Mouse (Mus musculus) mature B cell (primary cell): ENCODE measurements around the gene Palld.

Source experiments
- in situ Hi-C: fragments of 300-500 bp; cut with MboI; formaldehyde crosslinking; loops from 2 replicates; pipeline ENCODE4 v1.14.3; 2019

The Palld gene

DNA sequence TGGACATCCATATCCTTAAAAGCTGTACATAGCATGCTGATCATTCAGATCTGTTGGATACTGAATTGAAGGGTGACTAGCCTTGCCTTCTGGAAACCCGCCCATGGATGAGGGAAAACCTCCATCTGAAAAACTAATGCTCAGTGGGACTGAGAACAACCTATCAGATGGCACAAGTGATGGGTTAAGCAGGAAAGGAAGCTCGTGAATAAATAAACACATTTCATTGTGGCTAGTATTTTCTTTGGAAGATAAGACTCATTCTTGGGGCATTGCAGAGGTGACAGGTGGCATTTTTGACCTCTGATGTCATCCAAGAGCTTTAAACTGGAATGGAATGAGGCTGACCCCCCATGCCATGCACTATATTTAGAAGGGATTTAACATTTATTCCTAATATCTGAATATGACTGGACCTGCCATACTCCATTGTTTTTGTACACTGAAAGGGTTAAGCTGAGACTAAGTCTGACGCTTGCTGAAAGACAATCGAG is 128.8 kb downstream of the Palld start:
- in situ Hi-C loops, result no loop called here

DNA sequence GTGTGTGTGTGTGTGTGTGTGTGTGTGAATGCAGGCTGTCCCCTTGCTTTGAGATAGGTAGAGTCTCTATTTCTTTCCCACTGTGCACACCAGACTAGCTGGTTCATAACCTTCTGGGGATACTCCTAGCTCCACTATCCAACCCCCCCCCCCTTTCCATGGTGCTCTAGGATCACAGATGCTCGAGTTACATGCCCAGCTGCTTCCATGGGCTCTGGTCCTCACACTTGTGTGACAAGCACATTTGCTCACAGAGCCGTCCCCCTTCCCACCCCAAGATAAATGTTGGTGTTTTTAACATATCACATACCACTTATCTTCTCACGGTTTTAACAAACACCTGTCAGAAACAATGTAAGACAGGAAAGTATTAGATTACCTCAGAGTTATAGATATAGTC is 131.2 kb downstream of the Palld start:
- in situ Hi-C loops, result no loop called here

DNA sequence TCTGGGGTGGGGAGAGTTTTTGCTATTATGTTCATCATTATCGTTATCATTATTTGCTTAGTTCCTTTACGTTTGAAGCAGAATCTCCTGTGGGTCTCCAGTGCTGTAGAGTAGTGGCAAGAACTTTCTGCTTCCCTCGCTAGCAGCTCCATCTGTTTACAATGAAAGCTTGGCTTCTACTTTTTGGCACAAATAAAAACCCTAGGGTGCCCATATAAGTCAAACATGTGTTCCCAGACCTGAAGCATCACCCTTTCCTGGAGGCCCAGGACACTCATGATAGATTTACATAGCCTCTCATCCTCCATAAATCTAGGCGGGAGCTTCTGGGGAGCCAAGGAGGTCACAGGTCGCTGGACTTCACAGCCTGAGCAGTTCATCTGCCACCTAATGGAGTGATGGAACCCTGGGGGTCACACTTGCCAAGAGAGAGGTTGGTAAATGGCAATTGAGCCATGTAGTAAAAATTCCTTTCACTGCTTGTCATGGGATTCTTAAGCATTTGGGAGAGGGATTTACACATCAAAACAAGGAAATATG is 133.1 kb downstream of the Palld start:
- in situ Hi-C loops, result no loop called here

DNA sequence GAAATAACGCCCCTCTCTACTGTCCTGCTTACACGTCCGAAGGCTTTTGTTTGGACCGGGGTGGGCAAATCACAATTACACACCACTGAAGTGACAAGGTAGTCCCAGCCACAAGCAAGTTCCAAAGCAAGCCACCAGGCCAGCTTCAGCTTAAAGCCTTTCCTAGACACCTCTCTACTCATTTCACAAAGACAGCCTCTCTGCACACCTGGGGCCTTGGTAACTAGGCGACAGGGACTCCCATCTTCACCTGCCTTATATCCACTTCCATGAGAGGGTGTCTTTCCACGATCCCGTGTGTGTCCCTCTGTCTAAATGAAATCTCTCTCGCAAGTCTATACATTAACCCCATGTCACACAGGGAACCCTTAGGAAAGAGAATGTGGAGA is 142.3 kb downstream of the Palld start:
- in situ Hi-C loops, result no loop called here

DNA sequence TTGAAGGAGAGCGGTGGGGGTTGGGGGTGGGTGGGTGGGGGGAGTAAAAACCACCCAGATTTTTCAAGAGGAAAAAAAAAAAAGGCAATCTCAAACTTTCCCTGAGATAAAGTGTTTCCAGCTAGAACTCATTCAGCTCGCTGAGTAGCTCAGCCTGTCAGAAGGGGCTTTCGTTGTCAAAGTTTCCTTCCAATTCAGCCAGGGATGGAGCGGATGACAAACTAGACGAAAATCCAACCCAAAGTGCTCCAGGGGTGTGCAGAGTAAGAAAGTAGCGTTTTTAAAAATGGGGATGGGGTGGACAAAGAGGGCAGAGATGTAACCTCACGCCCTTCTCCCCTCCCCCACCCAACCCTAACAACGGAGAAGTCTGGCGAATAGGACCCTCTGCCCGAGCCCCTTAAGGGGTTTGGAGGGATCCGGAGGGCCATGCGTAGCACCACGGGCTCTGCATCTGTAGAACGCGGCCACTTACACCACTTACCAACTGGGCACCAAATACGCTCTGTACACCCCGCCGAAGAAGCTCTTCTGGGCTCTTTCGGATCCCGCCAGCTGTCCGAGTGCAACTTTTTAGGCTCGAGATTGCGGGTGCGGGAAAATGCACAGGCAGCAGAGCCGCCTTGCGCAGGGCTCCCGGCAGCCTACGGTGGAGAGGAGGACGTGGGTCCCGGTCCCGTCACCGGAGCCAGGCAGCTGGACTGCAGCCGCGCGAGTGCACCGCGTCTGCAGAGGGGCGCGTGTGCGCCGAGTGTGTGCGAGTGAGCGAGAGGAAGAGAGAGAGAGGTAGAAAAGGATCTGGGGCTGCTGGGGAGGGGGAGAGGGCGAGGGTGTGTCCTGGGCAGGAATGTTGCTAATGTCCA is 142.9 kb downstream of the Palld start:
- in situ Hi-C loops, result no loop called here

DNA sequence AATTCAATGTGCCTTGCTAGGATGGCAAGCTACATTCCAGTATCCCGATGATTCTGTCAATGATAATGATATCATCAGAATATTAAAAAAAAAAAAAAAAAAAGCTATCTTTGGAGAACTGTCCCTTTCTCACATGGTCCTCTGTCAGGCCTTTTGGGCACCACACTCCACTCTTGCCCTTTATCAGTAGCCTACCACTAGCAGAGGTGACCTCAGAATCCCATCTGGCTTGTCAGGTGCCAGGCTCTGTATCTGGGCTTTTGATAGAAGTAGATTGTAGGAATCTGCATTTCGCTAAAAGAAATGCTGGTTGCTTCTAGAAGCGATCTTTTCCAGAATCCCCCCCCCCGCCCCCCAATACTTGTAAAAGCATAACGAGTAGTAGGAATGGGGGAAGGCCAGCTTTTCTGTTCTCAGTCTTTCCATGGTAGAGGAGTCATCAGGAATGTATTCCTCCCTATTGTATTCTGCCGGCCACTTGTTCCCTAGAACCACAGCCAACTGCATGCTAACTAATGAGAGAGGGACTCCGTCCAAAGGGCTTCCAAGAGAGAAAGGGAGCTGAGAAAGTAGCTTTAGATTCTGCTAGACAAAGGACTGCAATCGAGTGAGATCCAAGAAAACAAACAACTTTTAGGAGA is 143.7 kb downstream of the Palld start:
- in situ Hi-C loops, result no loop called here

DNA sequence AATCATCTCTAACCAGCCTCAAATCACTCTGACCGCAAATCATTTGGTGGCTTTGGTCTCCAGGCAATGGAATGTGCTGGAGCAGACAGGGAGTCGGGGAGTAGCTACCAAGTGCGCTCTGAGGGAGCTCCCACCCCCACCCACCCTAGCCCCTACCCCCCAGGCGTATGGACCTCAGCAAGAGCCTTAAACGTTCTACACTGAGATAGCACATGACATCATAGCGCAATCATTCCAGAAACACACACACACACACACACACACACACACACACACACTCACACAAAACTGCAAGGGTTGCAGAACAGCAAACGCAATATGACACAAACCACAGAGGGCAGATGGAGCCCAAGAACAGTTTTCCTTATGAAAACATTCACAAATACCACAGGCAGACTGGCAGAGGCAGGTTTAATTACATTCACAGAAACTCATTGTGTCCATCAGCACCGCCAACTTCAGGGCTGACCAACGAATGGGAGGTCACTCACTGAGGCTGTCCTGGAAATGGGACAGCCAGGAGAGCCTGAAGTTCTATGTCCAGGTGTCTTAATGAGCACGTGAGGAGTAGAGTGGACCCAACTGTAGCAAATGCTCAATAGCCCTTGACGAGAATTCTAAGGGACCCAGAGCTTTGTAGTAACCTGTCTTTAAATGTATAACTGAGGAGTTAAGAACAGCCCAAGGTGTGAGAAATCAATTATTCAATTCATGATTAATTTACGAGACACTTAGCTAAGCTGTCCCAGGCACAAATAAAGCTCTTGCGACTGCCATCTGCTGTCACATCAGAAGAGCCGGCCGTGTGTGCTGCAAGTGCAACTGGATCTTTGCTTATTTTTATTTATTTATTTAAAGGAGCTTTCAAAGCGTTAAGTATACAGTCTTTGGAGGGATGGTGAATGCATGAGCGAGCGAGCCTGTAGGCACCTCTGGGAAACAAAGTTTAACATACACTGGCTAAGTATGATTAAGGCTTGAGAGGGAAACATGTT is 145.2 kb downstream of the Palld start:
- in situ Hi-C loops, result no loop called here

DNA sequence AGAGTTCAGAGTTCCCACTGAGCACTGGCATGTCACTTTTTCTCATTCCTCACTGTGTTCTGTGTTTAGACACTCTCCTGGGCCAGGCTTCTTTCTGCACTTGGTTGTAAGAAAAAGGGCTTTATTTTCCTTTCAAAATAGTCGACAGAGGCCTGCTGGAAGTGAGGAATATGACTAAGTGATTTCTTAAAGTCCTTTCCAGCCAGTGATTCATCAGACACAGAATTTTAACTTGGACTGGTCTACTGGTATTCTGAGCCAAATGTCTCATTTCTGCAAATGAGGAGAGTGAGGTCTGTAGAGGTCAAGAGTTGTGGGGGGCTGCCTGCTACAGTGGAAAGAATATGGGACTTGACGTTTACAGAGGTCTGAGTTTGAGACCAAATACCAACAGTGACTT is 147.3 kb downstream of the Palld start:
- in situ Hi-C loops, result no loop called here

DNA sequence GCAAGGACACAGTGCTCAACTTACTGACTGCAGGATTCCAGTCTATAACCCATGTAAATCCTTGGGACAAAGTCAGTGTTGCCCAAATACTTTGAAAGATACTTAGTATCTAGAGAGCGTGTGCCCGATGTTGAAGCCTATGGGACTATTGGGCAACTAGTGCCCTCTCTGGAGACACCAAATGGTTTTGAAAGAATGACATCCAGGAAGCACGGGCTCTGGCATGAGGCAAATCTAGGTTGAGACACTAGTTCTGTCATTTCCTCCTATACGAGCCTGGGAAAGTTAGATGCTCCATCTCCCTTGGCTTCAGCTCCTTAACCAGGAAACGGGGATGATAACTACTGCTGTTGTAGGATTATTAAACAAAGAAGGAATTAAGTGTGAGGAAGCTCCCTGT is 155.4 kb downstream of the Palld start:
- in situ Hi-C loops, result no loop called here

DNA sequence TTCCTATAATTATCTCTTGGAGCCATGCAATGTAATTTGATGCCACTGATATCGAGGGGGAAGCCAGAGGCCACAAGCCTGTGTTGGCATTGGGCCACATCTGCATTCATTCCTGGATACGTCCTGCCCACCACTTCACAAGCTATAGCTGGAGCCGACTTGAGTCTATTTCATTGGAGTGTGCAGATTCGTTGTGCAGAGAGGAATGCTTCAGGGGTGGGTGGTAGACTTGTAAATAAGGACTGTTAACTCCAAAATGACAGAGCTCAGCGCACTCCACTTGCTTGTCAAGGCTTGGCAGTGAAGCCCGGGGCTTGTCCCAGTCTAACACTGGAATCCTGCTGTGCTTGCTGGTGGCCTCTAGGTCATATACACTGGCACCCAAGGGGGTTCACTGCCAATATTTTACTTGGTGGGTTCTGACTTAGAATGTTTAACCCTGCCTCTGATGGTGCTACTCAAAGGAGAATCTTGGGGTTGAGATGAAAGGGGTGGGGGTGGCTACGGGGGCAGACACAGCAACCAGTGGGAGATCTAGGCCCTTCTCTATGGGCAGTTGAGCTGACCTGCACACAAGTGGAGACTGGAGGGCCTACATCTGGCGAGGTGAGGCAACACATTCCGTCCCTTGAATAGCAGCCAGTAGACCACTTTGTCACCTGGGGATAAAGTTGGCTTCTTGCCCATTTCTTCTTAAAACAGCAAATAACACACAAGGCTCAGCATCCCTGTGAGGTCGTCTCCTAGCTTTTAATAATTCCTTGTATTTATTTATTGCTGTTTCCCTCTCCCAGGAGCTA is 157.1 kb downstream of the Palld start:
- in situ Hi-C loops, result no loop called here

DNA sequence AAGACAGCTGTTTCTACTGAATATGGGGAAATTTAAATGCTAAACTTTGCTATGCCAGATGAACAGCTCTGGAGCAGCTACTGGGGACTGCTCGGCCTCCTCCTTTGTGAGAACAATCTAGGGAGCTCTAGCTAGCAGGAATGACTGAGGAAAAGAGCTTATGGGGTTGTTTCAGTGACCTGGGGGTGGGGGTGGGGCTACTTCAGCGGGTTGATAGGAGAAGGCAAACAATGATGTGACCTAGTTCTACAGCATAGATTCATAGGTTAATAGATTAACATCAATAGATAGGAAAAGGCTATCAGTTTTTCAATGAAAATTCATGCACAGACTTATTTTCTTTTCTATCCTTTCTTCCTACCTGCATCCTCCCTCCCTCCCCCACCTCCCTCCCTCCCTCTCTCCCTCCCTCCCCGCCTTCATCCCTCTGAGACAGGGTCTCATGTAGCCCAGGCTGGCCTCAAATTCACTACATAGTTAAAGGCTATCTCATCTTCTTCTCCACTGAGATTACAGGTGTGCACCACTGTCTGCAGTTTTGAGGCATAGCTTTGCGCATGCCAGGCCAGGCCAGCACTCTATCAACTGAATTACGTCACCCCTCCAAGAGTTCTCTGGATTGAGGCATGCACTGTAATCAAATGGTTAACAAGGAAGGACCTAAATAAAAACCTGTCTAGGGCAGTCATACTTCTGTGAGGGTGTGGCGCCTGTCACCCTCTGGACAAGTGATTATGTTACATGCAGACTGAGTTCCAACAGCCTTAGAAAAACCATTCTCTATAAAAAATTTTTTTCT is 158.5 kb downstream of the Palld start:
- in situ Hi-C loops, result no loop called here

DNA sequence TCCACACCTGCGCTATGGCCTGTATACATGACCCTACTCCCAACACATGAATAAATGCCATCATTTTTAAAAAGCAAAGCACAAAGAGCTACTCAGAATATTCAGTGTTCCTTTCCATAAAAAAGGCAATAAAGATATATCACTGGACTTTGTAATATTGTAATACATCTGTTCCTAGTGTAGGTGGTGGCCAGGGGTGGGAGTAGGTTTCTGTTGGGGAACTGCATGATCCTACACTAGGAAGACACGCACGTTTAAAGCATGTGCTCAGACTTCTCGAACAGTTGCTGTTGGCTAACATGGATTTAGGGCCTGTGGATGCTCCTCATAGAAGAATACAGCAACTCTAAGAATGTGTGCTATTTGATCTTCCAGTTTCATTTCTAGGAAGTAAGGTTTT is 165.0 kb downstream of the Palld start:
- in situ Hi-C loops, result no loop called here

DNA sequence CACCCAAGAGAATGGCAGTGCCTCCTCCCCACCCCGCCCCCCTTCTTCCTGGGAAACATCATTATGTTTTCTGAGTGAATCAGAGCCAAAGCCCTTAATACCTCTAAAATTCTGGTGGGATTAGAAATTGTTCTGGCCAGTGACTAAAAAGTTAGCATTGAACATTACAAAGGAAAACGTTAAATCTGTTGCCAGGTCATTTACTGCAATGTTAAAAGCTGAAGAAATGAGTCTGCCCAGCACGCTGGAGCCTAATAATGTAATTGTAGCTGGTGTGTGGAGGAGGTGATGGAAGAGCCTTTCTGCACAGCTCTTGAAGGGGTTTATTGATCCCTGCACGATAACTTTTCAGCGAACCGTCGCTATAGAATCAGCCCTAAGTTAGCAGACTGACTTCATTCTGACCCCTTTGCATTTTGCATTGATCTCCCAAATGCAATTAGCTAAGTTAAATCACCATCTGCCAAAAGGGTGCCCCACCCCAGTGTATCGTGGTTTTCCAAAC is 165.7 kb downstream of the Palld start:
- in situ Hi-C loops, result no loop called here

DNA sequence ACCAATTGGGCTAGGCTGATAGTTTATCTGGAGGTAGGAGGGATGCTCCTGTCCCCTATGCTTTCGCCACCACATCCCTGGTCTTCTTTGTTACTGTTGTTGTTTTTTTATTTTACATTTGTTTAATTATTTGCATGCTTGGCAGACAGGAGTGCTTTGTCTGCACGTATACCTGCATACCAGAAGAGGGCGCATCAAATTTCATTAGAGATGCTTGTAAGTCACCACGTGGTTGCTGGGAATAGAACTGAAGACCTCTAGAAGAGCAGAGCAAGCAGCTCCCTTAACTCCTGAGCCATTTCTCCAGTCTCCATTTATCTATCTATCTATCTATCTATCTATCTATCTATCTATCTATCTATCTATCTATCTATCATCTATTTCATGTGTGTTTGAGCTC is 166.4 kb downstream of the Palld start:
- in situ Hi-C loops, result no loop called here

DNA sequence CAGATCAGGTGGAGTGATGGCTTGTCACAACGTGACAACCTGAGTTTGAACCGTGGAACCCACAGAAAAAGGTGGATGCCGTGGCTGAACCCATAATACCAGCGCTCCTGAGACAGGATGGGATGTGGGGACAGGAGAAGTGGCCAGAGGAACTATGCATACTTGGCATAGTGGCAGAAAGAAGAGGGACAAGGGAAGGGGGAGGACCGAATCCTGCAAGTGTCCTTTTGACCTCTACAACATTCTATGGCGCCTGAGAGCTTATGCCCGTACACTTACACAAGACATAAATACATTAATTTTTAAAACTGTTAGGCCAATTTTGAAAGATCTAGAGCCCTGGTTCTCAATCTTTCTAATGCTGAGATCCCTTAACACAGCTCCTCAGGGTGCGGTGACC is 168.3 kb downstream of the Palld start:
- in situ Hi-C loops, result no loop called here

DNA sequence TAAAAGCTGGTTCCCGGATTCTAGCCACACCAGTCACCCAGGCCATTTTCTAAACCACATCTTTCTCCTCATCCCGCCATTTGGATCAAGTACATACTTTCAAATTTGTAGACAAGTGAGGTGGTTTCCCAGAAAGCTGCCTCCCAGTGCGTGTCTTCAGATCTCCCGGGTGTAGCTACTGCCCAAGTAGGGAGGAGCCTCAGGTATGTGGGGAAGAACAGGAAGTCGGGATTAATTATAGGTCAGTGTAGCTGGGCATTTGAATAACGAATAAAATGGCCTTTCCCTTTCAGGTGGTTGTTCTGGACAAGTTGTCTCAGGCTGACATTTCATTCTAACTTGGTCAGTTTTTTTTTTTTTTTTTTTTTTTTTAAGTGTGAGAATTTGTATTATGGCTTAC is 170.3 kb downstream of the Palld start:
- in situ Hi-C loops, result no loop called here

DNA sequence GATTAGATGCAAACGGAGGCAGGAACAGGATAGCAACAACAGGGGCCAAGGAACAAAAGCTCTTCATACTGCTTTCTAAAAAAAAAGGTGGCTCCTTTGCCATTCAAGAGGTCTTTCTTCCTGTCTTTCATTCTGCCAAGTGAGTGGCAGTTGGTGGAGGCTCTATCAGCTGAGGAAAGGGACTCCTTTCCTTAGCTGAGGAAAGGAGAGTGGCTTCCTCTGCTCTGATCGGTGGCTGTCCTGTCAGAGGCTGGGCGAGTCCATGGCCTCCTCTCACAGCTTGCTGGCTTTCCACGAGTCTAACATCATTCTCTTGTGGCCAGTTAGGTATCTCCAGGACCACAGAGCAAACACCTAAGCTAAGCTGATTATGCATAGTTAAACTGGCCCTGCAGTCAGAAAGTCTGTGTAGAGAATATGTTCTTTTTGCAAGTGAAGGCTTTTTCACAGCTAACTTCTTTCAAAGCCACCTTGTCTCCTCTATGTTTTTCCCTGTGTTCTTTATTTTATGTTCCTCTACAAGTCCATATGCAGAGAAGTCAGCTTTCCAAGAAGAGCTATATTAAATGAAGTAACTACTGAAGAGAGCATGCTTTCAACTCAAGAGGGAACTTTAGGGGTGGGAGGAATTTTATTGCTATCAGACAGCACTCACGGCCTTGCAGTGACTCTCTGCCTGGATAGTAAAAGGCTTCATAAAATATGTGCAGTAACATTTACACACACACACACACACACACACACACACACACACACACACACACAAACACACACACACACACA is 171.0 kb downstream of the Palld start:
- in situ Hi-C loops, result no loop called here

DNA sequence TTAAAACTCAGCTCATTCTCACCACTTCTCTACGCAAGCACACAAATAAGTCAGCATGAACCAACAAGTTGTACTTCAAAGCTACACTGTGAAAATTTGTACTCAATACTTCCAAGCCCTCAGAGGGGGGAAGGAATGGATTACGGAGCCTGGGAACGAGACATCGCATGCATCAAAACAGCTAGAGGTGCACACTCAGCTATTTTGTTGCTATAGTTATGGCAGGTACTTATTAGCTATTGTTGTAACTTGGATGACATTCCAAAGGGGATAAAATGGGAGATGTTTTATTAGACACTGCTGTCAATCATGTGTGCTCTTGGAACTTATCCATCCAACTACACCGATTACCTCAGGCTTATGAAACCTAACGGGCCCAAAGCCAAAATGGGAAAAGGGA is 171.8 kb downstream of the Palld start:
- in situ Hi-C loops, result no loop called here

DNA sequence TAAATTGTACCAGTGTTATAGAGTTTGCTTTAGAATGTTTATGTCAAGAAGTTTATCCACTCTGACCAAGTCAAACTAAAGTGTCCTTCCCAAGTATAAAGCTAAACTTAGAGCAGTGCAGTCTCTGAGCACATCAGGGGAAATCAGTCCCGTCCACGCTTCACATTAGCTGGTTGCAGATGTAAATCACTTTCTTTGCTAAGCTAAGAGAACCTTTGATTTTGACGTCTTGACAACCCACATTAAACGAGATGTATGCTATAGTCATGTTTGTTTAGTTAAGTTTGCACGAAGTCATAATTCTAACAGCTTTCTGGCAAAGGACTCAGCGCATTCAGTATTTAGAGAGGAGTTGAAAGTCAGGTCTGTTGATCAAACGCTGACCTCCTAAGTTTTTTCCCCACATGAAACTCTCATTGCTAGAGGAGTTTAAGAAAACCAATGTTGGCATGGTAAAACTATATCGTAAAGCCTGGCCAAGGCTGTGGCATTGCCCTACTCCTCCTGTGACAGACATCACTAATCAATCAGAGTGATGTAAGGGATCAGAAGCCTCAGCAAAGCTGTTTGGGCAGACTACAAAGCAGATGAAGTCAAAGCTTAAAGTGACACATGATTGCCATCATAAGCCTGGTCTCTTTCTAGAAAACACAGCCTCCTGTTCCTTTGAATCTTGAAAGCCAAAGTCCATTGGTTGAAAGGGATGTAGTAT is 177.0 kb downstream of the Palld start:
- in situ Hi-C loops, result no loop called here
